Mouse (Mus musculus) heart, postnatal 4 days (tissue): ENCODE data around the gene Adcy3. TPM values are rescaled to one million over a fixed set of nuclear protein-coding genes. Genes with fewer than 3 reads are reported as not detected.

Source experiments
- DNase-seq: peaks from one replicate; pipeline ENCODE4 v3.0.0; 2021
- total RNA-seq, 2 experiments: library from RNA; stranded (reverse); gene quantifications; 2 replicates each; pipeline ENCODE4 v1.2.3; 2021

The Adcy3 gene
- 1 to 10 TPM; 5.5 to 5.7 TPM for total RNA-seq

DNA sequence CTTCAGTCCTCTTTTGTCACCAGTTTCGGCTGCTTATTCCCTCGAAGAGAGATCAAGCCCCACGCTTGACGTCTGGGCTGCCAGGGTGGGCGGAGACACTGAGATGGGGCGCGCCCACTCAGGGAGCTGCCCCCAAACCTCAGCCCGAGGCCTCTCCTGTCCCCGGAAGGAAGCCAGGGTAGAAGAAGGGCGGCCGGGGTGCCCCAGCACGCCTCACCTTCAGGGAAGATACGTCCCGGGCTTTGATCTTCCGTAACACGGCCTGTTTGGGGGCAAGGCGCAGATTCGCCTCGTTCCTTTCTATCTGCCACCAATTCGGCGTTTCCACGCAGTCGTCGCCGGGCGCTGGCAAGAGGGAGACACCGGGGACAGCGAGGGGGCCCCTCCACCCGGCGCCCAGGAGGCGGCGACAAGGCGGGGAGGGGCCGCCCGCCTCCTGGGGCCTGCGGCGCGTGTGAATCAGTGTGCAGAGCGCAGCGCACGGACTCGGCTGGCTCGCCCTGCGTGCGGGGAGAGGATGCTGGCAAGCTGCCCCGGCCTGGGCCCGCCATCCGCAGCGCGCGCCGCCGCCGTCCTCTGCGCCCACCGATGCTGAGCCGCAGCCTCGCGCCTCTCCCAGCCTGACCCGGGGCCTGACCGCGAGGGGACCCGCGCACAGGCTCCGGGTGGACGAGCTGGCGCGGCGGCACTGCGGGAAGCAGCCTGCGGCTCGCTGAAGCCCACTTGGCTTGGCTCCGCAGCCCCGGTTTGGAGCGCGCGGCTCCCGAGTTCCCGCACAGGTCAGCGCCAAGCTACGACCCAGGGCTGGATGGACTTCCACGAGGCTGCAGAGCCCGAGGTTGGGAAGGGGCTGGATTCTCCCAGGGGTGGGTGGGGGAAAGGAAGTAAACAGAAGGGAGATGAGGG, at the start of gene Adcy3:
Gene Adcy3, plus strand, starts transcription at position 163 of the 906 bp plus-strand sequence.
- peak; percentile 66 for DNase-seq

GRCm38 (mm10) chr12:4083441-4083840, 49.5 kb upstream of the Adcy3 start:
- no peak for DNase-seq

GRCm38 (mm10) chr12:4107383-4107782, 25.5 kb upstream of the Adcy3 start:
- DNase-seq: peak; percentile 87

- DNase-seq: no peak
These were observed 16.8 kb upstream of the Adcy3 start for GRCm38 (mm10) chr12:4116132-4116531.

GRCm38 (mm10) chr12:4117136-4117535, 15.8 kb upstream of the Adcy3 start:
- no peak for DNase-seq

- DNase-seq: no peak
These were observed 15.3 kb upstream of the Adcy3 start for GRCm38 (mm10) chr12:4117579-4117978.

DNA sequence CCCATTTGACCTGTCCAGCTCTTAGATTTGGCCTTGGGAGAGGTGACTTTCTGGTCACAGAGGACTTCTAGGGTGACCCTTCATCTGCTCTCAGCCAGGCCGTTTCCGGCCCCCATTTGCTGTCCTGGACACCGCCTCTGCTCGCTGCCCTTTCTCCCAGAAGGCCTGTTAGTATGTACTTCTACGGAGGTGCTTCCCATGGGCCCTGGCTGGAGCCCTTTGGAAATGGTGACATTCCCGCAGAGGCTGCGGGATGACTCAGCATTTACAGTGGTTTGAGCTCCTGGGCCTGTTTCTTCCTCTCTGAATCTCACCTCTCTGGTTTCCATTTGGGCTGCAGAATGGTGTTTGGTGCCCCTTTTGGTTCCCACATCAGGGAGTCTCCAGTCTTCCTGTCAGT, 5.6 kb upstream of the Adcy3 start:
- DNase-seq: no peak

DNA sequence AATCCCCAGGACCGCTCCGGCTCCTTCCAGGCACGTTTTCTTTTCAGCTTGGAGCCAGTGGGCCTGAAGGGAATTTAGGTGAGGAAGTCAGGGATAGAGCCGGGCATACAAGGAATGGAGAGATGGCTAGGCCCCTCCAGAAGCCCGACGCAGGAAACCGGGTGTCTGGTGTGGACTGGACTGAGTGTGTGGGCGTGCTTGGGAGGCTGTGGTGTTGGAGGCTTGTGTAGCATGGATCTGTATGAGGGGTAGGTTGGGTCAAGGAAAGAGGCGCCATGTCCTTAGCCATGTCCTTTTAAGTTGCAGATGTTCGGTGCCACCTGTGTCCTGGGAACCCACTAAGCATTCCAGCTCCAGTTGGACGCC, 927 bp downstream of the Adcy3 start:
- DNase-seq: no peak

GRCm38 (mm10) chr12:4143179-4143578, 10.3 kb downstream of the Adcy3 start:
- DNase-seq: no peak

DNA sequence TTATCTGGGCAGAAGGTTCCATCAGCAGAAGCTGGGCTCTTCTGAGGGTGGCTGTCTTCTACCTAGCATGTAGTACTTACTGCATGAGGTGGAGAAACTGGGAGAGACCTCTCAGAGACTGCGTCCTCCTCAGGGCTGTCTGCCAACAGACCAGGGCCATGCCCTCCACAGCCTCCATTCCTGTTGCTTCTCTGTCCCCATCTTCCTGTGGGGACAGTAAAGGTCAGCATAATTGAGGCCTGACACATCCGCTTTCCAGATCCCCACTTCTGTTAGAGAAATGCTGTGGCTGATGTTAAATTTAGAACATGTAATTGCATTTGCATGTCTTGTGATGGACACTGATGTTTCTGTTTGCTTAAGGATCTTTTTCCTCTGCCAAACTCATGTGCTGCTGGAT, 18.0 kb downstream of the Adcy3 start:
- DNase-seq: no peak

- no peak for DNase-seq
These were observed 19.1 kb downstream of the Adcy3 start for GRCm38 (mm10) chr12:4151969-4152368.

- peak; percentile 29 for DNase-seq
These were observed 24.6 kb downstream of the Adcy3 start for GRCm38 (mm10) chr12:4157466-4157865.

DNA sequence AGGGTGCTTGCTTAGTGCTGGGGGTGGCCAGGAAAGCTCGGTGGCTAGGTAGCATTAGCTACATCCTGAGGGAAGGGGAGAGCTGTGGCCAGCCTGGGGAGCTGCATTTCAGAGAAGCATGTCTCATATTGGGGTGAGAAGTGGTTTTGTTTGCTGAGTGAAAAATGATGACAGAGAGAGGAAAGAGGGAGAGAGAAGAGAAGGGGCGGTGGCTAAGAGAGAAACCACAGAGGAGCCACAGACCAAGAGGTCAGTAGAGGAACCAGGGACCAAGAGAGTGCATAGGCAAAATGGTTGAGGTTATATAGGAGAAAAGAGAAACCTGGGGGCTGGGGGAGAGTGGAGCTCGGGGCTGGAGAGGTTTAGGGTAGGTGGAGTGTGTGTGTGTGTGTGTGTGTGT, 25.3 kb downstream of the Adcy3 start:
- no peak for DNase-seq

DNA sequence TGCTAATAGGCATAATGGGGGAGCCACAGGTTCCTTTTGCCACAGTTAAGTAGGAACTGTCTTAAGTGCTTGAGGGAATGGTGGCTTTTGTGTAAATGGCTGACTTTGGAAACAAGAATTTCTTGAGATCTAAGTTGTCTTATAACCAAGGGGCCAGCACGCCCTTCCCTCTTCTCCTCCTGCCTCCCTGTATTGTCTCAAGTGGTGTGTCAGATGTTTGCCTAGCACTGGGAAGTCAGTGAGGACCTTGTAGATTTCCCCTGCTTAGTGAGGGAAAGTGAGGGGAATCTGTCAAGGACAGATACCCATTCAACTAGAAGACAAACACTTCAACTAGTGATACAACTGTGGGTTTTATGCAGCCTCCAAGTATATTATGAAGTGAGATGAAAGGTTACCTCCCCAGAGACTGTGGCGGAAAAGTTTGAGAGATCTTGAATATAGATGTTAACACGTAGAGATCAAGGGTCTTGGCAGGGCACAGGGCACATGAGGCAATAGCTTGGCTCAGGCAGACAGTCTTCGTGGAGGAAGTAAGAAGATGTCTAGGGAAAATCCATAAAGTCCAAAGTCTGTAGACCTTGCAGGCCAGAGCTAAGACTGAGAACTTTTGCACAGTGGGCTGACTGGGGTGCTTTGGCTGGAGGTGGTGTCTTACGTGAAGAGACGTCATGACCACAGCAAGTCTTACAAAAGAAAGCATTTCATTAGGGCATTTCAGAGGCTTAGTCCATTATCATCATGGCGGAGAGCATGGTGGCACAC, 26.1 kb downstream of the Adcy3 start:
- DNase-seq: no peak

DNA sequence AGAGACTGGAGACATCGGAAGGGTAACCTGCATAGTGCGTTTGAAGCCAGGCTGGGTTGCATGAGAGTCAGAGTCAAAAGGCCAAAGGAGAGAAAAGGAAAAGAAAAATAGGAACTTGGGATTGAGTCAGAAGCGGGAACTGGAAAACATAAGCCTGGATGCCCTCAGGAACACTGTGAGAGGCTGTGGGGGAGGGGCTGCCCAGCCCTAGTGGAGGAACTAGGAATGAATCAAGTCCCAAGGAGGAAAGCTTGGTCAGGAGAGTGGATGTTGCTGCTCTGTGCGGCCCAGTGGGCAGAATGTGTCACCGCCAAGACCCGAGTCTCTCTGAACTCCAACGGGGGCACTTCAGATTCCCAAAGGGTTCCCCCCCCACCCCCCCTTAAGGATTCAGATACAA, 27.4 kb downstream of the Adcy3 start:
- DNase-seq: no peak

- DNase-seq: no peak
These were observed 30.0 kb downstream of the Adcy3 start for GRCm38 (mm10) chr12:4162886-4163285.

DNA sequence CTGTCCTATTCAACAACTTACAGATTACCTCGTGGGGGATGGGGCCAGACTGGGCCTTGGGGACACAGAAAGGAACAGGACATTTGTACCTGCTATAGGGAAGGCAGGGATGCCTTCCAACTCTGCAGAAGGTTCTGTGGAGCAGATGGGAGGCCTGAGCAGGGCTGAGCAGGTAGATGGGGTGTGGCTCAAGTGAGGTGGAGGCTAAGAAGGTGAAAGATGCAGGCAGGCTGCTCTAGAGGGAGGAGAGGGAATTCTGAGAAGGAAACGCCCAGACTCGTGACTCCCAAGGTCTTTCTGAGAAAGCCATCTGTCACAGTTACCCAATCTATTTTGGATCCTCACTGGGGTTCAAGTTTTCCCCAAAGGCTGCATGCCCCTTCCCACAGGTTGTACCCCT, 34.1 kb downstream of the Adcy3 start:
- DNase-seq: no peak

DNA sequence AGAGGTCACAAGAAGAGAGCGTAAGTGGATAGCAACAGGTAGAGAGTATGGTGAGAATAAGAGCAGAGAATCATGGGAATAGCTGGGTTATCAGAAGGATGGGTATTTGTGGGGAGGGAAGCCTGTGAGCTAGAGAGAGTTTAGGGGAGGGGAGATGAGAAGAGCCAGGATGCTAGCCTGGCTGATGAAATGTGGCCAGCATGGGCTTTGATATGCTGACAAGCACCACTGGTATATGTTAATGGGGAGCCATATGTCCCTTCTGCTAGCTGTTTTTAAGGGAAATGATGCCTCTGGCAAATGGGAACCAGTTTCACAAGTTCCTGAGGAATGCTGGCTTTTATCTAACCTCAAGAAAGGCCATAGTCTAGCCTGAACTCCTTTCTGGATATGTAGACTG, 36.2 kb downstream of the Adcy3 start:
- DNase-seq: no peak

DNA sequence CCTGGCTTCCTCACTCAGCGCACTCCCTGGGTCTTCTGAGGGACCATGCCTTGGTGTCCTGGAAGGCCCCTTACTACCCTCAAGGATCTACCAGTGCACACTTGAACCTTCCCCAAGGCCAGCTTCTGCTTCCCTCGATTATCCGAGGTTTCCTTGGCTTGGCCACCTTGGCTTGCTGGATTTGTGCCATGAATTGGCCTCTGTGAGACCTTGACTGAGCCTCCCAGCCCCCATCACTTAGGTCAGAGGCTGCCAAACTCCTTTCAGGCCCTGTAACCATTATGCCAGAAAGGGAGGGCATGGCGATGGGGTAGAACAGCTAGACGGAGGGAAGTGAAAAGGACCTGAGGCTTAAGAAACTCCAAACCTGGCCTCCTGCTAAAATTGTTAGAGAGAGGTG, 36.7 kb downstream of the Adcy3 start:
- no peak for DNase-seq

- DNase-seq: no peak
These were observed 40.3 kb downstream of the Adcy3 start for GRCm38 (mm10) chr12:4173108-4173790.

DNA sequence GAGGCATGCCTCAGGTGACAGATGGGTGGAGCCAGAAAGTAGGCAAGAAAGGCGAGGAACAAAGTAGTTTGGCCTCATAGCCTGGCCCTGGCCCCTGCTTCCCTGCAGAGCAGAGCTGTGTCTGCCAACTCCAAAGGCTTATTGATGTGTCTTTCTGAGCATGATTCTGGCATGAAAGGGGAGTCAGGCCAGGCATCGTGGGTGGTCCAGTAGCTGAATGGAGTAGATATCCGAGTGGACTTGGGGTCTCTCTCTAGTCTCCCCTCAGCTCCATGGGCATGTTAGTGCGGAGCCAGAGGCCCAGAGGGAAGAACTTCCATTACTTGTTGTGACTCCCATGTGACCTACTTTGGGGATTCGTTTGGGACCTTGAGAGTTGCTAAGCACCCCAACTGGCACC, 45.9 kb downstream of the Adcy3 start:
- DNase-seq: no peak

GRCm38 (mm10) chr12:4179671-4180233, 46.8 kb downstream of the Adcy3 start:
- no peak for DNase-seq

DNA sequence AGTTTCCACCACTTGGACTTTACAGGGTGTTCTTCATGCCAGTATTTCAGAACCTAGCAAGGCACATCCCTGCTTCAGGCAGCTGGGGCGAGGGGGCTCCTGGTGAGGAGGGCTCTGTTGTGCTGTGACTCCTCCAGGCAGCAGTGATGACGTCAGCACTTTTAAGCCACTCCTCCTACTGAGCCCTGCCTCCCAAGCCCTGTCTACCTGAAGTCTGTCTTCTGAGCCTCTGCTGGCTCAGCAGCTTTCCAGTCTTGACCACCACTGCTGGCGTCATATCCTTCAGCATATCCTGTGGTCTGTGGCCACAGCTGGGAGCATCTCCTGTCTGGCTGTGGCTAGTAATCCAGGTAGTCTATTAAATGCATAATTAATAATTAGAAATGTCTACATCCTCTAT, 47.6 kb downstream of the Adcy3 start:
- no peak for DNase-seq
